In the genomic region with DNA sequence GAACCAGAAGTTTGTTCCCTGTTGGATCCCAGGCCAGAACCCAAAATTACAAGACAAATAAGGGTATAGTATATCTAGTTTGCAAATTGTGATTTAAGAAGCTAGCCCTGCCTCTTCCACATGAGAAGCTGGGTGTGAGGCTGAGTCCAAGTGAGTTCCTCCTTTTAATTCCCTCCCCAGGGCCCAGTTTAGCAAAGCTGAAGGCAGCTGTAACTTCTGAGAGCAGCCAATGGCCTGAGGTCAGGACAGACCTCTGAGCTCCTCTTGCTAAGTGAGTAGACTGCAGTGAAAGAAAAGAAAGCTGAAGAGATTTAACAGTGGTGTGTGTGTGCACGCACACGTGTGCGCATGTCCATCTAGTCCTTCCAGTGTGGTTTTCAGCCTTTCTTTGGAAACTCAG, we compare ENCODE assay signal across 13 mouse cellular contexts. TPM values are rescaled to one million over a fixed set of nuclear protein-coding genes. Genes with fewer than 3 reads are reported as not detected.
DNase-seq lines count a peak whose midpoint lies in the region; ATAC-seq and TF ChIP-seq lines count a peak whose summit lies in the region.
"Had no signal": no experiment of that assay in that cellular context is flagged by ENCODE, and none has a peak within 500 bp of the region (broad histone marks: within the 10 kb centered on the region; RNA-seq: fewer than 3 reads in every experiment).

No protein-coding gene starts in this region.

- H3K27ac ChIP-seq in forebrain, embryonic 12.5 days, result 0 out of 2 replicates have a peak overlapping the region, but pooled peaks have one; percentile 21
- H3K27ac ChIP-seq in forebrain, embryonic 15.5 days (replicated peaks), result no peak overlapping the region
- peak overlapping the region; percentile 58 for H3K27ac ChIP-seq in kidney, embryonic 15.5 days
- no peak overlapping the region for H3K27ac ChIP-seq in kidney, adult 2 months (ENCODE audit: insufficient read depth, low read depth, low read length)
- H3K27ac ChIP-seq in embryonic facial prominence, embryonic 12.5 days, result peak overlapping the region; percentile 51

- no peak for TF ChIP-seq CTCF in kidney, adult 2 months (conservative IDR thresholded peaks at IDR 0.05; ENCODE audit: insufficient read depth, insufficient read length, low read depth, low read length)

- no peak for DNase-seq in kidney, adult 2 months
- no peak for DNase-seq in layer of hippocampus, postnatal 14 days (ENCODE audit: low spot score in 2 of 2)
- DNase-seq: cerebellum, adult 8-10 months; kidney, adult 9 months; liver; lung, postnatal 36 days had no signal

- peaks cover 7% of the 10 kb centered on the region for H3K4me1 ChIP-seq in forebrain, embryonic 12.5 days
- H3K4me1 ChIP-seq in forebrain, embryonic 15.5 days, result peaks cover 6% of the 10 kb centered on the region
- H3K4me1 ChIP-seq in kidney, embryonic 15.5 days, result peaks cover 19% of the 10 kb centered on the region
- no peaks in the 10 kb centered on the region; the same call in 1 of the 2 replicates for H3K4me1 ChIP-seq in kidney, adult 2 months (ENCODE audit: control insufficient read depth, insufficient read depth, low read length)
- H3K4me1 ChIP-seq in embryonic facial prominence, embryonic 12.5 days, result peaks cover 39% of the 10 kb centered on the region

- no peak overlapping the region for H3K9ac ChIP-seq in forebrain, embryonic 12.5 days
- no peak overlapping the region for H3K9ac ChIP-seq in forebrain, embryonic 15.5 days (replicated peaks)
- no peak overlapping the region for H3K9ac ChIP-seq in kidney, embryonic 15.5 days
- no peak overlapping the region for H3K9ac ChIP-seq in embryonic facial prominence, embryonic 12.5 days

- no peak for TF ChIP-seq POLR2A in kidney, adult 2 months (IDR thresholded peaks at IDR 0.05; ENCODE audit: low read depth, low read length)

- H3K4me3 ChIP-seq in forebrain, embryonic 12.5 days (replicated peaks), result no peak overlapping the region
- H3K4me3 ChIP-seq in forebrain, embryonic 15.5 days, result no peak overlapping the region
- no peak overlapping the region for H3K4me3 ChIP-seq in kidney, embryonic 15.5 days (replicated peaks)
- no peak overlapping the region for H3K4me3 ChIP-seq in kidney, adult 2 months (ENCODE audit: insufficient read depth, low read depth, low read length)
- H3K4me3 ChIP-seq in embryonic facial prominence, embryonic 12.5 days, result no peak overlapping the region
- H3K4me3 ChIP-seq: myocyte had no signal

- 80% methylated on average over 3 of the region's 3 CpGs for WGBS in forebrain, embryonic 12.5 days
- WGBS in forebrain, embryonic 15.5 days, result 83% methylated on average over 3 of the region's 3 CpGs
- WGBS in kidney, embryonic 15.5 days, result 83% methylated on average over 3 of the region's 3 CpGs
- 74% methylated on average over 3 of the region's 3 CpGs for WGBS in kidney, adult 2 months
- WGBS in embryonic facial prominence, embryonic 12.5 days, result 71% methylated on average over 3 of the region's 3 CpGs

- no peaks in the 10 kb centered on the region for H3K9me3 ChIP-seq in forebrain, embryonic 12.5 days
- no peaks in the 10 kb centered on the region for H3K9me3 ChIP-seq in forebrain, embryonic 15.5 days
- H3K9me3 ChIP-seq in kidney, embryonic 15.5 days (replicated peaks), result no peaks in the 10 kb centered on the region
- H3K9me3 ChIP-seq in embryonic facial prominence, embryonic 12.5 days, result no peaks in the 10 kb centered on the region

- H3K4me2 ChIP-seq in forebrain, embryonic 12.5 days, result no peak overlapping the region
- no peak overlapping the region for H3K4me2 ChIP-seq in forebrain, embryonic 15.5 days (replicated peaks)
- no peak overlapping the region for H3K4me2 ChIP-seq in kidney, embryonic 15.5 days
- no peak overlapping the region for H3K4me2 ChIP-seq in embryonic facial prominence, embryonic 12.5 days (replicated peaks)

- no peak for ATAC-seq in forebrain, embryonic 12.5 days (ENCODE audit: low FRiP score)
- ATAC-seq in forebrain, embryonic 15.5 days (replicated peaks), result no peak
- no peak for ATAC-seq in kidney, embryonic 15.5 days (replicated peaks; ENCODE audit: low FRiP score)
- ATAC-seq in embryonic facial prominence, embryonic 12.5 days (ENCODE audit: insufficient number of reproducible peaks, insufficient read depth, low FRiP score, low TSS enrichment), result no peak
- ATAC-seq in megakaryocyte, adult 5-6 weeks (ENCODE audit: poor library complexity, severe bottlenecking), result peak; percentile 40; the same call in 1 of the 2 replicates
- ATAC-seq in granulocyte monocyte progenitor cell, adult 5-6 weeks (replicated peaks; ENCODE audit: poor library complexity, severe bottlenecking), result no peak

- no peaks in the 10 kb centered on the region for H3K27me3 ChIP-seq in forebrain, embryonic 12.5 days
- H3K27me3 ChIP-seq in forebrain, embryonic 15.5 days, result no peaks in the 10 kb centered on the region
- no peaks in the 10 kb centered on the region for H3K27me3 ChIP-seq in kidney, embryonic 15.5 days
- H3K27me3 ChIP-seq in kidney, adult 2 months (replicated peaks; ENCODE audit: control insufficient read depth, insufficient read depth, low read length), result no peaks in the 10 kb centered on the region
- H3K27me3 ChIP-seq in embryonic facial prominence, embryonic 12.5 days, result no peaks in the 10 kb centered on the region

- no peaks in the 10 kb centered on the region for H3K36me3 ChIP-seq in forebrain, embryonic 12.5 days (replicated peaks)
- no peaks in the 10 kb centered on the region for H3K36me3 ChIP-seq in forebrain, embryonic 15.5 days
- no peaks in the 10 kb centered on the region for H3K36me3 ChIP-seq in kidney, embryonic 15.5 days
- H3K36me3 ChIP-seq in kidney, adult 2 months (ENCODE audit: control insufficient read depth, insufficient read depth, low read length), result no peaks in the 10 kb centered on the region
- H3K36me3 ChIP-seq in embryonic facial prominence, embryonic 12.5 days, result 0 out of 2 replicates have a peak, but pooled peaks cover 2% of the 10 kb centered on the region

RNA-seq across cellular contexts. Expression of a gene that starts 41.6 kb away (rescaled TPM):
- polyA plus RNA-seq in forebrain, embryonic 12.5 days (2016; fragmentation: Nextera tagmentation; extraction: Ambion mirVana), result 23.4 and 23.8 TPM in 2 replicates
- polyA plus RNA-seq in forebrain, embryonic 15.5 days (2015; fragmentation: Nextera tagmentation; extraction: Ambion mirVana), result 13.1 and 13.4 TPM in 2 replicates
- polyA plus RNA-seq in kidney, embryonic 15.5 days (2015; fragmentation: Nextera tagmentation; extraction: Ambion mirVana), result 24.5 and 28.0 TPM in 2 replicates
- 5.8 and 6.1 TPM in 2 replicates for polyA plus RNA-seq in kidney, adult 2 months (2012; rRNA removed)
- 25.7 and 27.9 TPM in 2 replicates for polyA plus RNA-seq in embryonic facial prominence, embryonic 12.5 days (2016; fragmentation: Nextera tagmentation; extraction: Ambion mirVana)
- total RNA-seq in megakaryocyte, adult 5-6 weeks (2015), result 26.7 and 37.1 TPM in 2 replicates
- total RNA-seq in megakaryocyte, adult 5-6 weeks (2017), result 15.7 and 23.1 TPM in 2 replicates
- 42.4 and 49.8 TPM in 2 replicates for total RNA-seq in granulocyte monocyte progenitor cell, adult 5-6 weeks (2014; fragmentation: Nextera tagmentation)
- 20.4 and 30.3 TPM in 2 replicates for total RNA-seq in granulocyte monocyte progenitor cell, adult 5-6 weeks (2017)
- total RNA-seq in layer of hippocampus, postnatal 14 days (2021), result 10 to 100 TPM in 1 of 2 experiments, 1 to 10 TPM in 1; 8.5 to 12.0 TPM

RNA-seq across cellular contexts. Expression of a gene that starts 45.9 kb away (rescaled TPM):
- 12.1 and 16.3 TPM in 2 replicates for polyA plus RNA-seq in forebrain, embryonic 12.5 days (2016; fragmentation: Nextera tagmentation; extraction: Ambion mirVana)
- 9.2 and 10.4 TPM in 2 replicates for polyA plus RNA-seq in forebrain, embryonic 15.5 days (2015; fragmentation: Nextera tagmentation; extraction: Ambion mirVana)
- 15.6 and 17.7 TPM in 2 replicates for polyA plus RNA-seq in kidney, embryonic 15.5 days (2015; fragmentation: Nextera tagmentation; extraction: Ambion mirVana)
- polyA plus RNA-seq in kidney, adult 2 months (2012; rRNA removed), result 38.8 and 44.1 TPM in 2 replicates
- 51.1 and 59.2 TPM in 2 replicates for polyA plus RNA-seq in embryonic facial prominence, embryonic 12.5 days (2016; fragmentation: Nextera tagmentation; extraction: Ambion mirVana)
- 71.0 and 83.1 TPM in 2 replicates for total RNA-seq in megakaryocyte, adult 5-6 weeks (2015)
- total RNA-seq in megakaryocyte, adult 5-6 weeks (2017), result 28.1 and 35.0 TPM in 2 replicates
- total RNA-seq in granulocyte monocyte progenitor cell, adult 5-6 weeks (2014; fragmentation: Nextera tagmentation), result 44.7 and 46.2 TPM in 2 replicates
- total RNA-seq in granulocyte monocyte progenitor cell, adult 5-6 weeks (2017), result 13.0 and 14.0 TPM in 2 replicates
- total RNA-seq in layer of hippocampus, postnatal 14 days (2021), result 10 to 100 TPM; 65.2 to 70.3 TPM

Comparison
In these comparisons a context has a peak if more than half of its experiments do, and no peak if none do; other contexts are left out.
1. H3K27ac ChIP-seq: peak in forebrain, embryonic 12.5 days (single experiment), kidney, embryonic 15.5 days (single experiment) and embryonic facial prominence, embryonic 12.5 days (single experiment); none in forebrain, embryonic 15.5 days (single experiment) and kidney, adult 2 months (single experiment).